Mouse (Mus musculus): ENCODE results near the gene Slc25a13. TPM values are rescaled to one million over a fixed set of nuclear protein-coding genes. Genes with fewer than 3 reads are reported as not detected.

Slc25a13 gene
- polyA plus RNA-seq, 1 experiment from 2014 or later, result 48.2 TPM

DNA sequence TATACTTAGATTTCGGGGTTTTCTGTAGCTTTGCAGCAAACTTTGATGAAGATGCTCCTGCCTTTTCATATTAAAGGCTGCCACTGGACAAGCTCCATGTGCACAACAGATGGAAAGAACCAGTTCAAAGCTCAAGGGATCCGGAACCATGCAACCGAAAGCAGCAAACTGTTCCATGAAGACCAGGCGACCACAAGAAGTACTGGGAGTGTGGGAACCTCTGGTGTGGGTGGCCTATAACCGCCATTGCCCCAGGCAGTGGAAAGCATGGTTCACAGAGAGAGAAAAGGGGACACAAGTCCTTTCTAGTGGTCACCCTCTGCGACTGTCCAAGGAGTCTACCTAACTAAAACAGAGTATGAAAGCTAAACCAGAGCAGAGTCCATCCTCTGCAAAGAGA, 66.2 kb downstream of the Slc25a13 start:
- no peak overlapping the region for H3K27ac ChIP-seq
- 91% methylated on average over 6 of the region's 6 CpGs for WGBS
- H3K27me3 ChIP-seq (replicated peaks), result no peaks in the 10 kb centered on the region
- H3K4me2 ChIP-seq (replicated peaks), result no peak overlapping the region
- peaks cover 6% of the 10 kb centered on the region; the same call in 1 of the 2 replicates for H3K4me1 ChIP-seq (replicated peaks)
- no peak for ATAC-seq
- 0 out of 2 replicates have a peak, but pooled peaks cover 3% of the 10 kb centered on the region for H3K36me3 ChIP-seq
- no peak overlapping the region for H3K4me3 ChIP-seq (replicated peaks)
- H3K9me3 ChIP-seq, result no peaks in the 10 kb centered on the region
- no peak overlapping the region for H3K9ac ChIP-seq

DNA sequence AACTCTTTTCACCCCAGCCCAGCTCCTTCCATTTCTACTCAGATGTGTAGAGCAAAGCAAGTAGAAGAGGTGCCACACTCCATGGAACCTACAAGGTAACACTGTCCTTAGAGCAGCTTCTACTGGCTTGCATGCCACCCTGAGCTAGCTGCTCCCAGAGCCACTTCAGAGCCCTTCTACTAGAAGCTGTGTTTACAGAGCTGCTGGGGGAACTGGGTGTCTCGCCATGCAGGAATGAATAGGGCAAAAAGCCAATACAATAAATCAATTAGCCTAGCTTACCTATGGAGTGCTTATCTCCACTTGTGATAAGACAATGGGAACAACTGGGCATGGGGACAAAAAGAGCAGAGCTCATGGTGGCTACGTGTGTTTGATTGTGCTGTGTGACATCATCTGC, 67.2 kb downstream of the Slc25a13 start:
- Histone ChIP-seq H3K36me3 (0 out of 2 replicates have a peak, but pooled peaks cover 3% of the 10 kb centered on the region), H3K27ac (no peak overlapping the region), H3K27me3 (replicated peaks) (no peaks in the 10 kb centered on the region), H3K4me3 (replicated peaks) (no peak overlapping the region), H3K4me2 (replicated peaks) (no peak overlapping the region), H3K9me3 (no peaks in the 10 kb centered on the region), H3K9ac (no peak overlapping the region), H3K4me1 (replicated peaks) (peaks cover 6% of the 10 kb centered on the region; the same call in 1 of the 2 replicates)
- ATAC-seq, result peak; percentile 90
- WGBS, result 42% methylated on average over 2 of the region's 2 CpGs

DNA sequence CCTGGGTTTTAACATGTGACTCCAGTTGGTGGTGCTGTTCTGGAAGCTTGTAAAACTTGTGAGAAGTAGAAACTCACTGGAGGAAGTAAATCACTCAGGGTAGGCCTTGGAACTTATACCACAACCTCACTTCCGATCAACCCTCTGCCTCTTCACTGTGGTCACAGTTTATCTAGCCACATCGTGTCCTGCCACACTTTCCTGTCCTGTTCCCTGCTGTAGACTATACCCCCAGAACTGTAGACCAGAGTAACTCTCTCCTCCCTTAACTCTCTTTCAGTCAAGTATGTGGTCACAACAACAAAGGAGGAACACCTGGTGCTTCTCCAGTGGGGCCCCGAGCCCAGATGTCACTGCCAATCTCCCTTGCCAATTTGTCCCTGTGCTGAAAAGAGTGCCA, 67.6 kb downstream of the Slc25a13 start:
- Histone ChIP-seq H3K27me3 (replicated peaks) (no peaks in the 10 kb centered on the region), H3K9me3 (no peaks in the 10 kb centered on the region), H3K4me3 (replicated peaks) (no peak overlapping the region), H3K27ac (no peak overlapping the region), H3K36me3 (0 out of 2 replicates have a peak, but pooled peaks cover 3% of the 10 kb centered on the region), H3K9ac (no peak overlapping the region), H3K4me2 (replicated peaks) (no peak overlapping the region), H3K4me1 (replicated peaks) (peaks cover 6% of the 10 kb centered on the region; the same call in 1 of the 2 replicates)
- ATAC-seq, result peak; percentile 44
- 83% methylated on average over 3 of the region's 3 CpGs for WGBS

DNA sequence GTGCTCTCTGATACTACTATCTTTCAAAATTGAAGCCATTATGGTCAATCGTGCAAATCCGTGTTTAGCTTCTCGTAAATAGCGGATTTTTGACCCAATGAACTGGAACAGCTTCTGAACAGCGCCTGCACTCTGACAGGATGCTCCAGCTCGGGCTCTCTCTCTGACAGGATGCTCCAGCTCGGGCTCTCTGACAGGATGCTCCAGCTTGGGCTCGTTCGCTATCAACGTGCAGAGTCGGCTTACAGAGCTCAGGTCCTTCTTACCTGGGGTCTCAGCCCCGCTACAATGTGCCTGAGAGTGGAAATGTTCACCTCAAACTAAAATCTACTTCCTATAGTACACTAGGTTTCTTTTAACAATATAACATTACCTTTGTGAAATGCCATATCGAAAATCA, 71.6 kb downstream of the Slc25a13 start:
- H3K4me3 ChIP-seq (replicated peaks), result no peak overlapping the region
- H3K4me2 ChIP-seq (replicated peaks), result no peak overlapping the region
- no peaks in the 10 kb centered on the region for H3K9me3 ChIP-seq
- H3K4me1 ChIP-seq (replicated peaks), result peaks cover 6% of the 10 kb centered on the region; the same call in 1 of the 2 replicates
- H3K27me3 ChIP-seq (replicated peaks), result no peaks in the 10 kb centered on the region
- 0 out of 2 replicates have a peak, but pooled peaks cover 3% of the 10 kb centered on the region for H3K36me3 ChIP-seq
- WGBS, result 80% methylated on average over 13 of the region's 13 CpGs
- H3K9ac ChIP-seq, result no peak overlapping the region
- no peak overlapping the region for H3K27ac ChIP-seq
- no peak for ATAC-seq

DNA sequence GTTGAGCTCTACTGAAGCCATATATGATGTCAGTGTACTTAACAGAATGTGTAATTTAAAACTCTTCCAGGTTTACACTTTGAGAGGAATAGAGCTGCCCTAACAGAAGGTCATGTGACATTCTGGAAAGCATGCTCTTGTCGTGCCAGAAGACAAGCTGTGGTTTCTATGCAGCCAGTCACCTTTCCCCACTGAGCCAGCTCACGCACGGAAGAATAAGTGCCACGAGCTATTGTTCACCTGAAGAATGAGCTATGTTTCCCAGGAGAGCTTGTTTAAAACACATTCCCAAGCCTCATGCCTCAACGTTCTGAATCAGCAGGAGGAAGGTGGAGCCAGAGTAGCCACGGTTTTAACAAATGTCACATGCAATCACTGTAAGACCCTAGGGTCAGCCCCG, 73.4 kb downstream of the Slc25a13 start:
- Histone ChIP-seq H3K27me3 (replicated peaks) (no peaks in the 10 kb centered on the region), H3K27ac (no peak overlapping the region), H3K36me3 (0 out of 2 replicates have a peak, but pooled peaks cover 3% of the 10 kb centered on the region), H3K9me3 (no peaks in the 10 kb centered on the region), H3K4me1 (replicated peaks) (no peaks in the 10 kb centered on the region), H3K9ac (no peak overlapping the region), H3K4me3 (replicated peaks) (no peak overlapping the region), H3K4me2 (replicated peaks) (no peak overlapping the region)
- 43% methylated on average over 7 of the region's 7 CpGs for WGBS
- ATAC-seq, result no peak

DNA sequence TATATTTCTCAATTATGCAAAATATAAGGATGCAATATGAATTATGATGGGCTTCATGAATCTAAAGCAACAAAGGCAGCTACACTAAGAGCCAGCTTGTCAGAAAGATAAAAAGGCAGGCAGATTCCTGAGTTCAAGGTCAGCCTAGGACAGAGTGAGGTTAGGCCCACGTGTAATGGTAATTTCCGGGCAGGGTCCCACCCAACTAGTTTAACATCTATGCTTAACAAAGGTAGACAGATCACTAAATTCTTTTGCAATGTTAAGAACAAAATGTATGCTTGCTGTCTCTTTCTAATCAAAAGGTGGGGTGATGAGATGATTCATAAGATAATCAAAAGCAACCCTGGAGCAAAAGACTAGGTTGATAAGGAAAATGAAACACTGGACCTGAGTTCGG, 76.6 kb downstream of the Slc25a13 start:
- no peaks in the 10 kb centered on the region for H3K27me3 ChIP-seq (replicated peaks)
- H3K4me3 ChIP-seq (replicated peaks), result no peak overlapping the region
- H3K36me3 ChIP-seq, result no peaks in the 10 kb centered on the region
- no peak overlapping the region for H3K27ac ChIP-seq
- H3K4me1 ChIP-seq (replicated peaks), result no peaks in the 10 kb centered on the region
- H3K9ac ChIP-seq, result no peak overlapping the region
- no peak overlapping the region for H3K4me2 ChIP-seq (replicated peaks)
- ATAC-seq, result no peak
- WGBS, result 80% methylated on average over 3 of the region's 3 CpGs
- no peaks in the 10 kb centered on the region for H3K9me3 ChIP-seq

DNA sequence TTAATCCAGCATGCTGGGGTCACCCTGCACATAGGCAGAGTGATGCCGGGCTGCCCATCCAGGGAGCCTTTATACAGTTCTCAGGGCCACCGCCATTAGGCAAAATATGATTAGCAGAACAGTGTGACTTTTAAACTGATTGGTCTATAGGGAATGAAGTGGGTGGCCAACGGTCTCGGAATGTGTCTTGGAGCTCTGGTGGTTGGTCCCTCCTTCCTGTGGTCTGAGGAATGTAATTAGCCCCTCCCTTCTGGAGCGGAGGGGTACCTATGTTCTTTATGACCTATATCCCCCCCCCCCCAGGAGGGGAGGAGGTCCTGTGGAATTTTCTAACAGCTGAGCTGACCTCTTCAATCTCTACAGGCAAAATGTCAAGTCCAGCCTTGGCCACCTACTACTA, 77.9 kb downstream of the Slc25a13 start:
- H3K36me3 ChIP-seq, result no peaks in the 10 kb centered on the region
- H3K4me1 ChIP-seq (replicated peaks), result no peaks in the 10 kb centered on the region
- no peak overlapping the region for H3K9ac ChIP-seq
- no peak overlapping the region for H3K4me3 ChIP-seq (replicated peaks)
- WGBS, result 85% methylated on average over 5 of the region's 5 CpGs
- no peak for ATAC-seq
- H3K27me3 ChIP-seq (replicated peaks), result no peaks in the 10 kb centered on the region
- H3K4me2 ChIP-seq (replicated peaks), result no peak overlapping the region
- H3K9me3 ChIP-seq, result no peaks in the 10 kb centered on the region
- H3K27ac ChIP-seq, result no peak overlapping the region

DNA sequence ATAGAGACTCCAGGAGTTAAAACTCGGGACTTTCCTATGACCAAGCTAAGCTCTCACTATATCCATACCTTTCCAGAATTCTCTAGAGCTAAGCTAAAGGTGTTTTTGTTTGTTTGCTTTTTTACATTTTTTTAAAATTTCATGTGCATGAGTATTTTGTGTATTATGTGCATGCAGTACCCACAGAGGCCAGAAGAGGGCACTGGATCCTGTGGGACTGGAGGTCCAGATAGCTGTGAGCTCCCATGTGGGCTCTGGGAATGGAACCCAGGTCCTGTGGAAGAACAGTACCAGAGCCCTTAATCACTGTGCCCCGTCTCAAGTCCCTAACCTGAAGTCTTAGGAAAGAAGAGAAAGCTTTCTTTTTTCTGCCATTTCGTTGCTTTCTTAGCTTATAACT, 80.2 kb downstream of the Slc25a13 start:
- H3K4me1 ChIP-seq (replicated peaks), result no peaks in the 10 kb centered on the region
- no peaks in the 10 kb centered on the region for H3K27me3 ChIP-seq (replicated peaks)
- no peak overlapping the region for H3K9ac ChIP-seq
- WGBS, result 98% methylated on average over 3 of the region's 3 CpGs
- H3K4me2 ChIP-seq (replicated peaks), result no peak overlapping the region
- H3K27ac ChIP-seq, result no peak overlapping the region
- no peaks in the 10 kb centered on the region for H3K36me3 ChIP-seq
- no peak overlapping the region for H3K4me3 ChIP-seq (replicated peaks)
- H3K9me3 ChIP-seq, result no peaks in the 10 kb centered on the region
- no peak for ATAC-seq

DNA sequence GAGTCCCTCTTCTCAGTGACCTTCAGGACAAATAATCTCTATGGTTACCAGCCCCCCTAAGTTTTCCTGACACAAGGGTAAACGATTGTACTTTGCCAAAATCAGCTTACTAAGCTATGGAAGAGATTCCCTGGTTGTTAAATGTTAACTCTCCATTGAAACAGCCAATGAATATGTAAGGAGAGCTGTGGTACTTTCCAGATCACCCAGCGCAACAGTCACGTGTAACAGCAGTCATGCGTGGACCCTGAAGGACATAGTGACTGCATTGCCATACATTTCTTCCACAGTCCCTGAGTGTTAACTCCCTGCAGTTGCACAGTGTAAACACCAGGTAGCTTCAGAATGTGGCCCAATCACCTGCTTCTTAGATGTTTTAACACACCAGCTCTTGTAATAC, 82.0 kb downstream of the Slc25a13 start:
- no peak overlapping the region for H3K27ac ChIP-seq
- no peaks in the 10 kb centered on the region for H3K4me1 ChIP-seq (replicated peaks)
- no peaks in the 10 kb centered on the region for H3K27me3 ChIP-seq (replicated peaks)
- no peak overlapping the region for H3K9ac ChIP-seq
- H3K4me3 ChIP-seq (replicated peaks), result no peak overlapping the region
- ATAC-seq, result no peak
- H3K9me3 ChIP-seq, result no peaks in the 10 kb centered on the region
- H3K4me2 ChIP-seq (replicated peaks), result no peak overlapping the region
- 77% methylated on average over 4 of the region's 4 CpGs for WGBS
- no peaks in the 10 kb centered on the region for H3K36me3 ChIP-seq

DNA sequence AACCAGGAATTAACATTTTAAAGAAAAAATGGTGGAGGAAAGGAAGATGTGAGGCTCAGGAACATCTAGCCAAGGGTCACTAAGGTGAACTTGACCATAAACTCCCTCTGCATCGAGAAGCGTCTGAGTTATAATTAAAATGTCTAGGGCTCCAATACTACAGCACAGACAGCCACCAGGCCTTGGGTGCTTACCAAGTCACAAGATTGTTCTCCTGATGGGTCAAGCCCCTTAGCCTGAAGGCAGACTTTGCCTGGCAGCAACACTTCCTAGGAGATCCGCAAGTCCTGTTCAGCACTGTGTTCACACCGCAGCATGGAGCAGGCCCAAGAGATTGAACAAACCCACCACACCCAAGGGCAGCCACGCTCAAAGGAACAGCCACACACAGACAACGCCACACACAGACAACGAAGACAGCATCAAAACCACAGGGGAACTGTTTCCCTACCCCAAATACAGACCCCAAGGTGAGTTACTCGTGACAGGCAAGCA, 83.4 kb downstream of the Slc25a13 start:
- no peak overlapping the region for H3K4me3 ChIP-seq (replicated peaks)
- H3K9ac ChIP-seq, result no peak overlapping the region
- no peak overlapping the region for H3K27ac ChIP-seq
- WGBS, result 90% methylated on average over 8 of the region's 8 CpGs
- no peaks in the 10 kb centered on the region for H3K9me3 ChIP-seq
- H3K27me3 ChIP-seq (replicated peaks), result no peaks in the 10 kb centered on the region
- no peaks in the 10 kb centered on the region for H3K4me1 ChIP-seq (replicated peaks)
- ATAC-seq, result no peak
- H3K36me3 ChIP-seq, result no peaks in the 10 kb centered on the region
- H3K4me2 ChIP-seq (replicated peaks), result no peak overlapping the region

DNA sequence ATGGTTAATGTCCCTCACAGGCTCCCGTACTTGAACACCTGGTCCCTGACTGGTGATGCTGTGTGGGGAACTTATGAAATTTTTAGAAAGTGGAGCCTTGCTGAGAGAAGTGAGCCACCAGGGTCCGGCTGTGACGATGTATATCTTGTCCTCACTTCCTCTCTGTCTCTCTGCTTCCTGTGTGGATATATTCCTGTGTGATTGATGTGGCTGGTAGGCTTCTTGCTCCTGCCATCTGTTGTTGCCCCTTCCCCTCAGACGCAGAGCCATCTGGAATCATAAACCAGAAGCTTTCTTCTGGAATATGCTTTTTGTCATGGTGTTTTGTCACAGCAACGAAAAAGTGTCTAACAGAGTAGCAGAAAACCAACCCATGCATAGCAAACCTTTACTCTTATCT, 84.9 kb downstream of the Slc25a13 start:
- H3K9me3 ChIP-seq, result no peaks in the 10 kb centered on the region
- H3K9ac ChIP-seq, result no peak overlapping the region
- WGBS, result 48% methylated on average over 5 of the region's 5 CpGs
- no peaks in the 10 kb centered on the region for H3K36me3 ChIP-seq
- no peak overlapping the region for H3K27ac ChIP-seq
- H3K4me2 ChIP-seq (replicated peaks), result no peak overlapping the region
- H3K4me3 ChIP-seq (replicated peaks), result no peak overlapping the region
- no peaks in the 10 kb centered on the region for H3K27me3 ChIP-seq (replicated peaks)
- ATAC-seq, result no peak
- H3K4me1 ChIP-seq (replicated peaks), result no peaks in the 10 kb centered on the region

DNA sequence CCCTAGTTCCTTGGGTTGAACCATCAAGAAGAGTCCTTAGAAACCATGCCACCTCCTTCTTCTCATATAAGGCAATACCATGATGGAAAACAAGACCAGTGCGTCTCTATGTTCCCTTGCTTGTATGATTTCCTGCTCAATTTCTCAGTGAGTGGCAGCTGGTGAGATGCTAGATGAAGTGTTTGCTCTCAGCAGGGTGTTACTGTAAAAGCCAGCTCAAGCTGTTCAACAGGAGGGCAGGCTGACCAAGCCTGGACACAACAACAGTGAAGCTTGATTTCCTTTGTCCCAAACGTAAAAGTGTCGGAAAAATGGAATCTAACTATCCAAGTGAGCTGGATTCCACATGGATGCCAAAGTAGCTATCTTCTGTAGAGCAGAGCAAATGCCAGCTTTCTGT, 91.4 kb downstream of the Slc25a13 start:
- WGBS, result 87% methylated on average over 3 of the region's 3 CpGs
- no peaks in the 10 kb centered on the region for H3K9me3 ChIP-seq
- no peak for ATAC-seq
- H3K4me3 ChIP-seq (replicated peaks), result no peak overlapping the region
- no peaks in the 10 kb centered on the region for H3K27me3 ChIP-seq (replicated peaks)
- no peak overlapping the region for H3K4me2 ChIP-seq (replicated peaks)
- no peak overlapping the region for H3K9ac ChIP-seq
- no peaks in the 10 kb centered on the region for H3K36me3 ChIP-seq
- no peak overlapping the region for H3K27ac ChIP-seq
- H3K4me1 ChIP-seq (replicated peaks), result no peaks in the 10 kb centered on the region

DNA sequence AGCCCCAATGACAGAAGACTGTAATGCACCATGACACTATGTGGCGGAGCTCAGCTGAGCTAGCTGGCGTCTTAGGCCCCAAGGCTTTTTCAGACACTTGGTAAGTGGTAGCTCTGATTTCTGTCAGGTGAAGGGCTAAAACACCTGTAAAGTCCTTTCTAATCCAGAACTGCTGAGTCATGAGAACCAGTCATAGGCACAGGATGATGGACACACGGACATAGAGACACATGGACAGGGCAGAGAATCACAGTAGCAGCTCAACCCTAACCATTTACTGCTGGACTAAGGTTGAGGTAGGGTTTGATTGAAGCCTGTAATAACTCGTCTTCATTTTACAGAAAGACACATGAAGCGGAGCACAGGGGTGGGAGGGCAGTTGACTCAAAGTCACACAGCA, 95.1 kb downstream of the Slc25a13 start:
- H3K9ac ChIP-seq, result no peak overlapping the region
- H3K9me3 ChIP-seq, result no peaks in the 10 kb centered on the region
- no peak overlapping the region for H3K4me2 ChIP-seq (replicated peaks)
- ATAC-seq, result no peak
- H3K27ac ChIP-seq, result no peak overlapping the region
- no peak overlapping the region for H3K4me3 ChIP-seq (replicated peaks)
- H3K36me3 ChIP-seq, result no peaks in the 10 kb centered on the region
- no peaks in the 10 kb centered on the region for H3K27me3 ChIP-seq (replicated peaks)
- H3K4me1 ChIP-seq (replicated peaks), result no peaks in the 10 kb centered on the region
- WGBS, result 90% methylated on average over 5 of the region's 5 CpGs

Data from intestine, embryonic 15.5 days (tissue).